Mouse (Mus musculus): ENCODE data around the gene Cyp2c50. TPM values are rescaled to one million over a fixed set of nuclear protein-coding genes. Genes with fewer than 3 reads are reported as not detected.
"Not testable (repeated sequence)": the region's sequence is repeated elsewhere in the genome, so short reads cannot be mapped to it uniquely, and the experiment has no call there.

Cyp2c50 gene
- total RNA-seq (2021) = not detected
- long read RNA-seq, experiment 1 = 0 reads
- long read RNA-seq, experiment 2 = 0 reads

DNA sequence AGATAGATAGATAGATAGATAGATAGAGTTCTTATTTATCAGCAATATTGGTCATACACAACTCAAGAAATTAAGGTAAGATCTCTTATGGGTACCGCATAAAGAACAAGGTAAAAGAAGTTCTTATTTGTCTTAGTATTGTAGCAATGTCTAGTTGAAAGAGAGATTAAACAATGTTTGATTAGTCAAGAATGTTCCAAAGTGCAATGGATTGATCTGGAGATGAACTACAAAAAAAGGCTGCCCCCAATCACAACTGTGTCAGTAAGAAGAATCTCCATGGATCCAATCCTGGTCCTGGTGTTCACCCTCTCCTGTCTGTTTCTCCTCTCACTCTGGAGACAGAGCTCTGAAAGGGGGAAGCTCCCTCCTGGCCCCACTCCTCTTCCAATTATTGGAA, at the start of gene Cyp2c50:
Cyp2c50 (plus strand) TSS at position 268 of the 400 bp plus-strand sequence.
- intact Hi-C loops (cut with DNase I); DNase-seq: not testable (repeated sequence)

DNA sequence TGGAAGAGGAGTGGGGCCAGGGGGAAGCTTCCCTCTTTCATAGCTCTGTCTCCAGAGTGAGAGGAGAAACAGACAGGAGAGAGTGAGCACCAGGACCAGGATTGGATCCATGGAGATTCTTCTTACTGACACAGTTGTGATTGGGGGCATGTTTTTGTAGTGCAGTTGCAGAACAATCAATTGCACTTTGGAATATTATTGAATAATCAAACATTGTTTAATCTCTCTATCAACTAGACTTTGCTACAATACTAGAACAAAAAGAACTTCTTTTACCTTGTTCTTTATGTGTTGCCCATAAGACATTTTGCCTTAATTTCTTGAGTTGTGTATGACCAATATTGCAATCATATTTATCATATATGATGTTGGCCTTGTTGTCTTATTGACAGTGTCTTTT, 15.8 kb upstream of the Cyp2c50 start, which contains the start of gene Cyp2c54:
Cyp2c54 (minus strand) TSS at position 127 of the 400 bp plus-strand sequence.
- intact Hi-C loops (cut with DNase I) = no loop called here
- no peak for DNase-seq

DNA sequence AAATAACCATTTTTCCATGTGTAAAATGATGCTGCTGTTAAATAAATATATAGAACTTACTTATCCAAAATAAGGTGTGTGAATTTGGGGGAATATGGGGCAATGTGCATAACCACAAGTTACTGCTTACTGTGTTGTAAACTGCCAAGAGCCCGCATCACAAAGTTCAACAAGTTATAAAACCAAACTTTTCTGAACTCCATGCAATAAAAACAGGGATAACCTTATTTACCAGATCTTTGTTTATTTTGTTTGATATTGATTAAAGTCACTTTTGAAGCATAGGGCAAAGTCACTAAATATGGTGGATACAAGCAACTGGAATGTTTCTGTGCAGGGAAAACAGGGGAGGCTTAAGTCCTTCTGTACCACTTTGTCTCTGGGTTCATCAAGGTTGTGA, 1.1 kb upstream of the Cyp2c50 start:
- intact Hi-C loops (cut with DNase I) = no loop called here
- DNase-seq = no peak

DNA sequence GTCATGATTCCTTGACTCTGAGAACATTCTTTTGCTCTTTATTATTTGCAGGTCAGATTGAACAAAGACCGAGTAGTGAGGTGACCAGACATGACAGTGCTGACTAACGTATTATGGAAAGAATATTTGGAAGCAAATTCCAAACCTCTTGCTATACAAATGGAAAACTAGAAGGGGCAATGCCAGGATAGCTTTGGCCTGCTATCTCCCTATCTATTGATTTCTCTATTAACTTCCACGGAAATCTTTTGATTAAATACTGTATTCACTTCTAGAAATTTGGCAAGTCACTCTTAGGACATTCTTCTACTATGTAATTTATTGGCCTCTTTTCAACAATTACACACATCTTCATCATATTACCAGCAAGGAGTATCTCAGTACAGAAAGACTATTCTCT, 1.6 kb downstream of the Cyp2c50 start:
- intact Hi-C loops (cut with DNase I) = no loop called here
- no peak for DNase-seq

DNA sequence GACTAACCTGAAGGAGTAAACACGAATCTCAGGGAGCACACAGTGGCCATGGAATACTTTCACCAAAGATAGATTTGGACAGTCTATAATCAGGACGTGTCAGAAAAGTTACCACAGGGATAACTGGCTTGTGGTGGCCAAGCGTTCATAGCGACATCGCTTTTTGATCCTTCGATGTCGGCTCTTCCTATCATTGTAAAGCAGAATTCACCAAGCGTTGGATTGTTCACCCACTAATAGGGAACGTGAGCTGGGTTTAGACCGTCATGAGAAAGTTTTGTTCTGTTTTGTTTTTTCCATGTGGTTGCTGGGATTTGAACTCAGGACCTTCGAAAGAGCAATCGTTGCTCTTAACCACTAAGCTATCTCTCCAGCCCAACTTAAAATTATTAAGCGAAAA, 30.1 kb downstream of the Cyp2c50 start:
- DNase-seq; intact Hi-C loops (cut with DNase I): not testable (repeated sequence)

DNA sequence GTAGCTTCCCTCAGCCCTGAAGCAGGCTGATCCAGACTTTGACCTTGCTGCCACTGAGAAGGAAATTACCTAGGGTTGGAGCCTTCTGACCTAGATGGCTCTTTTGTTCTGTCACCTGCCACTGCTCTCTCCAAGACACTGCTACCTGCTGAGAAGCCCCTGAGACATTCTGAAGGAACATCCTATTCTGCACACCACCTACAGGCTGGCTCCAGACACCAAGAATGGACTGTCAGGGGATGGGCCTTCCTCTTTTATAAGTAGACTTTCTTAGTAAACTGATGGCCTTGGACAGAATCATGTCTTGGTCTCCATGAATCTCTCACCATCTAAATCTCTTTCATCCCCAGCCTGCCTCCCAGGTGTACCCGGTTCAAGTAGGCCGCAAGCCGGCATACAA, 35.7 kb downstream of the Cyp2c50 start:
- DNase-seq; intact Hi-C loops (cut with DNase I): not testable (repeated sequence)

DNA sequence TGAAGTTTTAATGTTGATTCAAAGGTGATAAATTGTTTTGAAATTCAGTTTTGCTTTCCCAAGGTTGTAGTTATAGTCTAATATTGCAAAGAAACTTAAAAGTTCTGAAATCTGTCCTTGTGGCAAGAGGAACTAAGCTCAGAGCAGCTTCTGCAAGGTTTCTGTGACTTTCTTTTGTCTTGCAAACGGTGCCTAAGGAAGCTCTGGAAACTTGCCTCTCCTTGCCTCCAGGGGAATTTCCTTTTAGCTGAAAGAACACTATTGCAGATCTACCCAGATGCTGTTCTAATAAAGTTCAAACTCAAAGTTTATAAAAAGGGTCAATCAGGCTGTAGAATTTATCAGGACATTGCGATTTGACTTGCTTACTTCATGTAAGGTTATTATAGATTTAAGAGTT, 37.5 kb downstream of the Cyp2c50 start:
- intact Hi-C loops (cut with DNase I); DNase-seq: not testable (repeated sequence)

Other genes with a start within 250 kb of the Cyp2c50 start
- not detected for gene Cyp2c69, start 202.9 kb upstream of the Cyp2c50 start, total RNA-seq (2021)
- gene Cyp2c37, start 97.3 kb upstream of the Cyp2c50 start, total RNA-seq (2021) = not detected
- not detected for gene Cyp2c54, start 15.9 kb upstream of the Cyp2c50 start, total RNA-seq (2021)
- gene Cyp2c70, start 97.6 kb downstream of the Cyp2c50 start, total RNA-seq (2021) = under 1 TPM; 0.12 to 0.29 TPM
- gene Pdlim1, start 182.2 kb downstream of the Cyp2c50 start, total RNA-seq (2021) = 100 to 1,000 TPM; 143 to 187 TPM

Measured in heart, postnatal 14 days (tissue).